ENCODE assay signal across 7 mouse cellular contexts in genomic region chr4:152138497-152139260, GRCm38 (mm10). TPM values are rescaled to one million over a fixed set of nuclear protein-coding genes. Genes with fewer than 3 reads are reported as not detected.
DNase-seq lines count a peak whose midpoint lies in the region; ATAC-seq and TF ChIP-seq lines count a peak whose summit lies in the region.

No protein-coding gene starts in this region.

- H3K4me3 ChIP-seq in limb, embryonic 13.5 days: peak overlapping the region; percentile 45
- H3K4me3 ChIP-seq in midbrain, embryonic 15.5 days: peak overlapping the region; percentile 40
- H3K4me3 ChIP-seq in spleen, adult 2 months (ENCODE audit: extremely low read depth, insufficient read depth, insufficient read length): peak overlapping the region; percentile 59; the same call in 1 of the 2 replicates

- H3K4me1 ChIP-seq in limb, embryonic 13.5 days: peaks cover 9% of the 10 kb centered on the region; the same call in 1 of the 2 replicates
- peaks cover 7% of the 10 kb centered on the region; the same call in 1 of the 2 replicates for H3K4me1 ChIP-seq in midbrain, embryonic 15.5 days
- H3K4me1 ChIP-seq in spleen, adult 2 months (ENCODE audit: control insufficient read depth, insufficient read depth, insufficient read length): peaks cover 8% of the 10 kb centered on the region; the same call in 1 of the 2 replicates

- H3K4me2 ChIP-seq in limb, embryonic 13.5 days (replicated peaks): peak overlapping the region; percentile 64
- H3K4me2 ChIP-seq in midbrain, embryonic 15.5 days: peak overlapping the region; percentile 65

- no peaks in the 10 kb centered on the region for H3K9me3 ChIP-seq in limb, embryonic 13.5 days
- H3K9me3 ChIP-seq in midbrain, embryonic 15.5 days: no peaks in the 10 kb centered on the region

- TF ChIP-seq POLR2A in spleen, adult 2 months (IDR thresholded peaks at IDR 0.05; ENCODE audit: low read depth, low read length): no peak

- 0 out of 2 replicates have a peak overlapping the region, but pooled peaks have one; percentile 10 for H3K9ac ChIP-seq in limb, embryonic 13.5 days
- H3K9ac ChIP-seq in midbrain, embryonic 15.5 days: peak overlapping the region; percentile 22; the same call in 1 of the 2 replicates

- DNase-seq in adrenal gland, postnatal 14 days: peak; percentile 97
- DNase-seq in embryo, embryonic 9.5 days (ENCODE audit: extremely low spot score): peak; percentile 93
- DNase-seq in heart, adult 18-20 months: peak; percentile 90 to 91
- DNase-seq in kidney, adult 18-20 months: peak; percentile 91
- DNase-seq in spleen, adult 2 months (ENCODE audit: low read depth in 1 of 2, low spot score in 2 of 2): peak; percentile 77 to 88

- peaks cover 73% of the 10 kb centered on the region for H3K27me3 ChIP-seq in limb, embryonic 13.5 days
- H3K27me3 ChIP-seq in midbrain, embryonic 15.5 days (replicated peaks): peaks cover 36% of the 10 kb centered on the region
- H3K27me3 ChIP-seq in spleen, adult 2 months (ENCODE audit: control insufficient read depth, insufficient read depth, low read length): 0 out of 2 replicates have a peak, but pooled peaks cover 1% of the 10 kb centered on the region

- peak; percentile 84 for ATAC-seq in limb, embryonic 13.5 days (ENCODE audit: low FRiP score, low read depth)
- ATAC-seq in midbrain, embryonic 15.5 days (replicated peaks): peak; percentile 77

- TF ChIP-seq CTCF in spleen, adult 2 months (IDR thresholded peaks at IDR 0.05; ENCODE audit: extremely low read depth, insufficient read depth, insufficient read length, insufficient replicate concordance): peak; percentile 96

- H3K36me3 ChIP-seq in limb, embryonic 13.5 days: no peaks in the 10 kb centered on the region
- no peaks in the 10 kb centered on the region for H3K36me3 ChIP-seq in midbrain, embryonic 15.5 days (replicated peaks)
- no peaks in the 10 kb centered on the region for H3K36me3 ChIP-seq in spleen, adult 2 months (ENCODE audit: control insufficient read depth, insufficient read depth, low read length)

- H3K27ac ChIP-seq in limb, embryonic 13.5 days: no peak overlapping the region
- no peak overlapping the region for H3K27ac ChIP-seq in midbrain, embryonic 15.5 days
- no peak overlapping the region for H3K27ac ChIP-seq in spleen, adult 2 months (ENCODE audit: insufficient read depth, low read length)

- WGBS in limb, embryonic 13.5 days: 2% methylated on average over 50 of the region's 51 CpGs
- WGBS in midbrain, embryonic 15.5 days: 2% methylated on average over 50 of the region's 51 CpGs
- WGBS in spleen, adult 2 months: 4% methylated on average over 51 of the region's 51 CpGs

RNA-seq across cellular contexts. Expression of gene Espn, which starts 13.5 kb away (rescaled TPM):
- total RNA-seq in adrenal gland, postnatal 14 days (2021): 0.71 and 0.96 TPM in 2 replicates
- 1 to 10 TPM; 2.5 to 2.7 TPM for total RNA-seq in heart, adult 18-20 months (2021)
- 0.88 and 1.5 TPM in 2 replicates for polyA plus RNA-seq in limb, embryonic 13.5 days (2015; fragmentation: Nextera tagmentation; extraction: Ambion mirVana)
- 0.13 and 0.19 TPM in 2 replicates for polyA plus RNA-seq in midbrain, embryonic 15.5 days (2015; fragmentation: Nextera tagmentation; extraction: Ambion mirVana)
- polyA plus RNA-seq in spleen, adult 2 months (2012; rRNA removed): 2.1 and 2.7 TPM in 2 replicates

RNA-seq across cellular contexts. Expression of gene Hes2, which starts 20.0 kb away (rescaled TPM):
- total RNA-seq in adrenal gland, postnatal 14 days (2021): not detected in 2 replicates
- not detected for total RNA-seq in heart, adult 18-20 months (2021)
- not detected in 2 replicates for polyA plus RNA-seq in limb, embryonic 13.5 days (2015; fragmentation: Nextera tagmentation; extraction: Ambion mirVana)
- not detected in 2 replicates for polyA plus RNA-seq in midbrain, embryonic 15.5 days (2015; fragmentation: Nextera tagmentation; extraction: Ambion mirVana)
- not detected in 2 replicates for polyA plus RNA-seq in spleen, adult 2 months (2012; rRNA removed)

RNA-seq across cellular contexts. Expression of gene Tnfrsf25, which starts 22.9 kb away (rescaled TPM):
- total RNA-seq in adrenal gland, postnatal 14 days (2021): 2.9 and 4.8 TPM in 2 replicates
- total RNA-seq in heart, adult 18-20 months (2021): 1 to 10 TPM; 1.4 to 1.6 TPM
- 0.86 and 1.9 TPM in 2 replicates for polyA plus RNA-seq in limb, embryonic 13.5 days (2015; fragmentation: Nextera tagmentation; extraction: Ambion mirVana)
- 0.80 and 1.0 TPM in 2 replicates for polyA plus RNA-seq in midbrain, embryonic 15.5 days (2015; fragmentation: Nextera tagmentation; extraction: Ambion mirVana)
- polyA plus RNA-seq in spleen, adult 2 months (2012; rRNA removed): 17.0 and 27.0 TPM in 2 replicates

RNA-seq across cellular contexts. Expression of gene Acot7, which starts 39.3 kb away (rescaled TPM):
- total RNA-seq in adrenal gland, postnatal 14 days (2021): 32.2 and 34.2 TPM in 2 replicates
- 10 to 100 TPM; 61.9 to 66.2 TPM for total RNA-seq in heart, adult 18-20 months (2021)
- polyA plus RNA-seq in limb, embryonic 13.5 days (2015; fragmentation: Nextera tagmentation; extraction: Ambion mirVana): 49.0 and 53.2 TPM in 2 replicates
- 409 and 418 TPM in 2 replicates for polyA plus RNA-seq in midbrain, embryonic 15.5 days (2015; fragmentation: Nextera tagmentation; extraction: Ambion mirVana)
- polyA plus RNA-seq in spleen, adult 2 months (2012; rRNA removed): 15.4 and 17.9 TPM in 2 replicates
